In the genomic region with DNA sequence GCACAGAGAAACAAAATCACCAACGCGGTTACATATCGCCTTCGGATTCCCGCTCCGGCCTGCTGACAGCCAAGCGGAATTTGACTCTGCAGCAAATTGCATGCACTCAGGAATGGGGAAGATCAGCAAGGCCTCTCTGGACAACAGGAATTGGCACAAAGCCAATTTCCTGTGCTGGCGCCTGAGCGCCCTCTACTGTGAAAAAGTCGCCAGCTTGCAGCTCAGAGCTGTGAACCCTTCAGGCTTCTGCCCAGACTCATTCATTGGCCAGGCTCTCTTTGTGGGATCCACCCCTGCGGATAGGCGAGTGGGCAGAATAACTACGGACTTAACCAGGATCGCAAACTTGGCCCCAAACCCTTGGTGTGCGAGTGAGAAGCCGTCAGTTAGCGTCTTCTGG, we compare ENCODE assay signal across 29 mouse cellular contexts. TPM values are rescaled to one million over a fixed set of nuclear protein-coding genes. Genes with fewer than 3 reads are reported as not detected.
DNase-seq lines count a peak whose midpoint lies in the region; ATAC-seq and TF ChIP-seq lines count a peak whose summit lies in the region.
"Not testable (repeated sequence)": the region's sequence is repeated elsewhere in the genome, so short reads cannot be mapped to it uniquely, and the experiment has no call there.
"Had no signal": no experiment of that assay in that cellular context is flagged by ENCODE, and none has a peak within 500 bp of the region (broad histone marks: within the 10 kb centered on the region; RNA-seq: fewer than 3 reads in every experiment).

No protein-coding gene starts in this region.

- not testable (repeated sequence) for H3K36me3 ChIP-seq in forebrain, embryonic 15.5 days; heart, embryonic 13.5 days; intestine, embryonic 16.5 days (ENCODE audit: control insufficient read depth, insufficient read depth, low read length); midbrain, postnatal 0 days (ENCODE audit: insufficient read depth, low read length)

- TF ChIP-seq CTCF in midbrain, postnatal 0 days (IDR thresholded peaks at IDR 0.05), result not testable (repeated sequence)

- H3K4me2 ChIP-seq in forebrain, embryonic 15.5 days (replicated peaks); heart, embryonic 13.5 days; intestine, embryonic 16.5 days (ENCODE audit: low read depth, low read length); midbrain, postnatal 0 days (ENCODE audit: low read depth, low read length, poor library complexity, severe bottlenecking): not testable (repeated sequence)

- not testable (repeated sequence) for DNase-seq in midbrain, postnatal 0 days (ENCODE audit: low spot score)

- ATAC-seq in cerebellum, adult (ENCODE audit: insufficient number of reproducible peaks, low FRiP score, low TSS enrichment), result peak; percentile 66
- peak; percentile 38; the same call in 1 of the 2 replicates for ATAC-seq in forebrain, embryonic 15.5 days (replicated peaks)
- ATAC-seq in heart, embryonic 13.5 days (ENCODE audit: extremely low read depth, insufficient number of reproducible peaks, low FRiP score, low TSS enrichment), result 0 out of 2 replicates have a peak, but pooled peaks have one; percentile 25
- peak; percentile 71 for ATAC-seq in intestine, embryonic 16.5 days
- peak; percentile 90 for ATAC-seq in megakaryocyte progenitor cell, adult 5-6 weeks (replicated peaks; ENCODE audit: poor library complexity)
- ATAC-seq in midbrain, postnatal 0 days (ENCODE audit: low FRiP score), result peak; percentile 31; the same call in 1 of the 2 replicates
- ATAC-seq in neutrophil, adult 5-6 weeks (ENCODE audit: extremely low read depth, insufficient number of reproducible peaks, low FRiP score, poor library complexity, severe bottlenecking), result 0 out of 2 replicates have a peak, but pooled peaks have one; percentile 36

- not testable (repeated sequence) for H3K27ac ChIP-seq in forebrain, embryonic 15.5 days (replicated peaks); heart, embryonic 13.5 days (replicated peaks); intestine, embryonic 16.5 days (ENCODE audit: low read length); midbrain, postnatal 0 days (ENCODE audit: low read depth, low read length)

- 92% methylated on average over 17 of the region's 17 CpGs for WGBS in forebrain, embryonic 15.5 days
- WGBS in heart, embryonic 13.5 days, result 88% methylated on average over 17 of the region's 17 CpGs
- WGBS in intestine, embryonic 16.5 days, result 96% methylated on average over 16 of the region's 17 CpGs
- 97% methylated on average over 16 of the region's 17 CpGs for WGBS in midbrain, postnatal 0 days

- H3K27me3 ChIP-seq in forebrain, embryonic 15.5 days; heart, embryonic 13.5 days (replicated peaks); intestine, embryonic 16.5 days (replicated peaks; ENCODE audit: control insufficient read depth, insufficient read depth, low read length); midbrain, postnatal 0 days (ENCODE audit: insufficient read depth, low read length): not testable (repeated sequence)

- not testable (repeated sequence) for H3K9ac ChIP-seq in forebrain, embryonic 15.5 days (replicated peaks); heart, embryonic 13.5 days; intestine, embryonic 16.5 days (ENCODE audit: low read depth, low read length); midbrain, postnatal 0 days (replicated peaks; ENCODE audit: low read length, poor library complexity, severe bottlenecking)

- H3K4me1 ChIP-seq in forebrain, embryonic 15.5 days; heart, embryonic 13.5 days; intestine, embryonic 16.5 days (ENCODE audit: control insufficient read depth, insufficient read depth, low read length); midbrain, postnatal 0 days (ENCODE audit: insufficient read depth, low read length): not testable (repeated sequence)

- H3K4me3 ChIP-seq in forebrain, embryonic 15.5 days; heart, embryonic 13.5 days; intestine, embryonic 16.5 days (ENCODE audit: low read length); midbrain, postnatal 0 days (ENCODE audit: low read depth, low read length): not testable (repeated sequence)

- H3K9me3 ChIP-seq in forebrain, embryonic 15.5 days; heart, embryonic 13.5 days; intestine, embryonic 16.5 days (ENCODE audit: control insufficient read depth, low read length); midbrain, postnatal 0 days (ENCODE audit: low read length): not testable (repeated sequence)

RNA-seq across cellular contexts. Expression of a gene that starts 7.1 kb away (rescaled TPM):
- polyA plus RNA-seq in forebrain, embryonic 15.5 days (2015; fragmentation: Nextera tagmentation; extraction: Ambion mirVana), result not detected in 2 replicates
- not detected in 2 replicates for polyA plus RNA-seq in heart, embryonic 13.5 days (2015; fragmentation: Nextera tagmentation; extraction: Ambion mirVana)
- not detected in 2 replicates for polyA plus RNA-seq in intestine, embryonic 16.5 days (2015; fragmentation: Nextera tagmentation; extraction: Ambion mirVana)
- not detected in 2 replicates for total RNA-seq in megakaryocyte progenitor cell, adult 5-6 weeks (2015)
- total RNA-seq in megakaryocyte progenitor cell, adult 5-6 weeks (2017), result not detected in 2 replicates
- not detected in 2 replicates for total RNA-seq in midbrain, postnatal 0 days (2014; rRNA removed)
- polyA plus RNA-seq in midbrain, postnatal 0 days (2015; fragmentation: Nextera tagmentation; extraction: Ambion mirVana), result not detected in 2 replicates
- total RNA-seq in neutrophil, adult 5-6 weeks (2017), result not detected in 2 replicates
- total RNA-seq: adrenal gland, adult 8-10 months; CH12.LX; G1E; gastrocnemius, adult 18-20 months; gastrocnemius, postnatal 36 days; heart, postnatal 4 days; left cerebral cortex, adult 18-20 months; left cerebral cortex, postnatal 25 days had no signal
- polyA plus RNA-seq: activated CD4-positive, CD25-positive, alpha-beta regulatory T cell, adult 4 months; embryonic facial prominence, embryonic 12.5 days; erythroblast, embryonic 14.5 days; G1E; heart, embryonic 16.5 days; kidney, postnatal 0 days; large intestine, adult 2 months; limb, embryonic 13.5 days; liver, embryonic 13.5 days; lung, adult 2 months; midbrain, embryonic 10.5 days; myocyte; Patski; testis, adult 2 months; urinary bladder, adult 2 months had no signal

RNA-seq across cellular contexts. Expression of a gene that starts 16.1 kb away (rescaled TPM):
- not detected in 2 replicates for polyA plus RNA-seq in forebrain, embryonic 15.5 days (2015; fragmentation: Nextera tagmentation; extraction: Ambion mirVana)
- not detected in 2 replicates for polyA plus RNA-seq in heart, embryonic 13.5 days (2015; fragmentation: Nextera tagmentation; extraction: Ambion mirVana)
- polyA plus RNA-seq in intestine, embryonic 16.5 days (2015; fragmentation: Nextera tagmentation; extraction: Ambion mirVana), result not detected in 2 replicates
- total RNA-seq in megakaryocyte progenitor cell, adult 5-6 weeks (2015), result not detected in 2 replicates
- not detected in 2 replicates for total RNA-seq in megakaryocyte progenitor cell, adult 5-6 weeks (2017)
- total RNA-seq in midbrain, postnatal 0 days (2014; rRNA removed), result not detected in 2 replicates
- not detected in 2 replicates for polyA plus RNA-seq in midbrain, postnatal 0 days (2015; fragmentation: Nextera tagmentation; extraction: Ambion mirVana)
- total RNA-seq in neutrophil, adult 5-6 weeks (2017), result not detected in 2 replicates
- total RNA-seq: adrenal gland, adult 8-10 months; G1E; gastrocnemius, adult 18-20 months; gastrocnemius, postnatal 36 days; heart, postnatal 4 days; left cerebral cortex, adult 18-20 months; left cerebral cortex, postnatal 25 days had no signal
- polyA plus RNA-seq: activated CD4-positive, CD25-positive, alpha-beta regulatory T cell, adult 4 months; embryonic facial prominence, embryonic 12.5 days; erythroblast, embryonic 14.5 days; G1E; heart, embryonic 16.5 days; kidney, postnatal 0 days; large intestine, adult 2 months; limb, embryonic 13.5 days; liver, embryonic 13.5 days; midbrain, embryonic 10.5 days; myocyte; Patski; testis, adult 2 months; urinary bladder, adult 2 months had no signal

RNA-seq across cellular contexts. Expression of a gene that starts 31.1 kb away (rescaled TPM):
- not detected in 2 replicates for polyA plus RNA-seq in forebrain, embryonic 15.5 days (2015; fragmentation: Nextera tagmentation; extraction: Ambion mirVana)
- polyA plus RNA-seq in heart, embryonic 13.5 days (2015; fragmentation: Nextera tagmentation; extraction: Ambion mirVana), result not detected in 2 replicates
- polyA plus RNA-seq in intestine, embryonic 16.5 days (2015; fragmentation: Nextera tagmentation; extraction: Ambion mirVana), result not detected in 2 replicates
- total RNA-seq in megakaryocyte progenitor cell, adult 5-6 weeks (2015), result not detected in 2 replicates
- total RNA-seq in megakaryocyte progenitor cell, adult 5-6 weeks (2017), result not detected in 2 replicates
- not detected in 2 replicates for total RNA-seq in midbrain, postnatal 0 days (2014; rRNA removed)
- polyA plus RNA-seq in midbrain, postnatal 0 days (2015; fragmentation: Nextera tagmentation; extraction: Ambion mirVana), result not detected in 2 replicates
- 0.93 TPM in 1 of 2 replicates, not detected in the other for total RNA-seq in neutrophil, adult 5-6 weeks (2017)
- total RNA-seq: adrenal gland, adult 8-10 months; gastrocnemius, adult 18-20 months; gastrocnemius, postnatal 36 days; heart, postnatal 4 days; left cerebral cortex, adult 18-20 months; left cerebral cortex, postnatal 25 days had no signal
- polyA plus RNA-seq: activated CD4-positive, CD25-positive, alpha-beta regulatory T cell, adult 4 months; embryonic facial prominence, embryonic 12.5 days; erythroblast, embryonic 14.5 days; G1E; heart, embryonic 16.5 days; kidney, postnatal 0 days; large intestine, adult 2 months; limb, embryonic 13.5 days; liver, embryonic 13.5 days; lung, adult 2 months; midbrain, embryonic 10.5 days; myocyte; testis, adult 2 months; urinary bladder, adult 2 months had no signal

RNA-seq across cellular contexts. Expression of a gene that starts 59.6 kb away (rescaled TPM):
- polyA plus RNA-seq in forebrain, embryonic 15.5 days (2015; fragmentation: Nextera tagmentation; extraction: Ambion mirVana), result not detected in 2 replicates
- polyA plus RNA-seq in heart, embryonic 13.5 days (2015; fragmentation: Nextera tagmentation; extraction: Ambion mirVana), result not detected in 2 replicates
- polyA plus RNA-seq in intestine, embryonic 16.5 days (2015; fragmentation: Nextera tagmentation; extraction: Ambion mirVana), result not detected in 2 replicates
- total RNA-seq in megakaryocyte progenitor cell, adult 5-6 weeks (2015), result not detected in 2 replicates
- total RNA-seq in megakaryocyte progenitor cell, adult 5-6 weeks (2017), result not detected in 2 replicates
- not detected in 2 replicates for total RNA-seq in midbrain, postnatal 0 days (2014; rRNA removed)
- polyA plus RNA-seq in midbrain, postnatal 0 days (2015; fragmentation: Nextera tagmentation; extraction: Ambion mirVana), result not detected in 2 replicates
- total RNA-seq in neutrophil, adult 5-6 weeks (2017), result not detected in 2 replicates
- total RNA-seq: adrenal gland, adult 8-10 months; G1E; gastrocnemius, adult 18-20 months; gastrocnemius, postnatal 36 days; heart, postnatal 4 days; left cerebral cortex, adult 18-20 months; left cerebral cortex, postnatal 25 days had no signal
- polyA plus RNA-seq: activated CD4-positive, CD25-positive, alpha-beta regulatory T cell, adult 4 months; embryonic facial prominence, embryonic 12.5 days; erythroblast, embryonic 14.5 days; G1E; heart, embryonic 16.5 days; kidney, postnatal 0 days; large intestine, adult 2 months; limb, embryonic 13.5 days; liver, embryonic 13.5 days; lung, adult 2 months; midbrain, embryonic 10.5 days; myocyte; Patski; testis, adult 2 months; urinary bladder, adult 2 months had no signal

Comparison
In these comparisons a context has a peak if more than half of its experiments do, and no peak if none do; other contexts are left out.
1. ATAC-seq: peak in every context shown above with its lines; median percentile 90 in megakaryocyte progenitor cell, adult 5-6 weeks; 71 in intestine, embryonic 16.5 days; 66 in cerebellum, adult; 38 in forebrain, embryonic 15.5 days; 36 in neutrophil, adult 5-6 weeks; 31 in midbrain, postnatal 0 days; 25 in heart, embryonic 13.5 days.